Mouse (Mus musculus): ENCODE data around the gene Lnx1. TPM values are rescaled to one million over a fixed set of nuclear protein-coding genes. Genes with fewer than 3 reads are reported as not detected.

Lnx1 gene
- polyA plus RNA-seq, 1 experiment: not detected

- H3K4me1 ChIP-seq (ENCODE audit: control insufficient read depth, insufficient read depth, low read length): peaks cover 4% of the 10 kb centered on the region; the same call in 1 of the 2 replicates
- H3K27ac ChIP-seq (ENCODE audit: insufficient read depth, low read length): peak overlapping the region; percentile 35
- H3K4me3 ChIP-seq (ENCODE audit: insufficient read depth, low read length): no peak overlapping the region
- no peak for TF ChIP-seq CTCF (IDR thresholded peaks at IDR 0.05; ENCODE audit: borderline replicate concordance, insufficient read depth, low read length)
- no peak for TF ChIP-seq POLR2A (IDR thresholded peaks at IDR 0.05; ENCODE audit: low read depth, low read length)
These were observed 40.8 kb downstream of the Lnx1 start for GRCm38 (mm10) chr5:74661734-74662560.

- H3K4me1 ChIP-seq (ENCODE audit: control insufficient read depth, insufficient read depth, low read length): peaks cover 4% of the 10 kb centered on the region; the same call in 1 of the 2 replicates
- no peak overlapping the region for H3K27ac ChIP-seq (ENCODE audit: insufficient read depth, low read length)
- TF ChIP-seq POLR2A (IDR thresholded peaks at IDR 0.05; ENCODE audit: low read depth, low read length) (no peak), CTCF (IDR thresholded peaks at IDR 0.05; ENCODE audit: borderline replicate concordance, insufficient read depth, low read length) (no peak)
- H3K4me3 ChIP-seq (ENCODE audit: insufficient read depth, low read length): no peak overlapping the region
These were observed 42.9 kb downstream of the Lnx1 start for GRCm38 (mm10) chr5:74659856-74660255.

- no peak for TF ChIP-seq CTCF (IDR thresholded peaks at IDR 0.05; ENCODE audit: borderline replicate concordance, insufficient read depth, low read length)
- no peak overlapping the region for H3K4me3 ChIP-seq (ENCODE audit: insufficient read depth, low read length)
These were observed 43.4 kb downstream of the Lnx1 start for GRCm38 (mm10) chr5:74659281-74659680.

GRCm38 (mm10) chr5:74657930-74658329, 44.8 kb downstream of the Lnx1 start:
- TF ChIP-seq CTCF (IDR thresholded peaks at IDR 0.05; ENCODE audit: borderline replicate concordance, insufficient read depth, low read length) (no peak), POLR2A (IDR thresholded peaks at IDR 0.05; ENCODE audit: low read depth, low read length) (no peak)
- Histone ChIP-seq H3K4me3 (ENCODE audit: insufficient read depth, low read length) (no peak overlapping the region), H3K27ac (ENCODE audit: insufficient read depth, low read length) (no peak overlapping the region; the same call in 1 of the 2 replicates), H3K4me1 (ENCODE audit: control insufficient read depth, insufficient read depth, low read length) (peaks cover 4% of the 10 kb centered on the region; the same call in 1 of the 2 replicates)

More at GRCm38 (mm10) chr5:74659281-74659680, 43.4 kb downstream of the Lnx1 start:
- Histone ChIP-seq H3K4me1 (ENCODE audit: control insufficient read depth, insufficient read depth, low read length) (peaks cover 4% of the 10 kb centered on the region; the same call in 1 of the 2 replicates), H3K27ac (ENCODE audit: insufficient read depth, low read length) (no peak overlapping the region)

GRCm38 (mm10) chr5:74656410-74656809, 46.3 kb downstream of the Lnx1 start:
- Histone ChIP-seq H3K27ac (ENCODE audit: insufficient read depth, low read length) (no peak overlapping the region), H3K4me3 (ENCODE audit: insufficient read depth, low read length) (no peak overlapping the region), H3K4me1 (ENCODE audit: control insufficient read depth, insufficient read depth, low read length) (no peaks in the 10 kb centered on the region)
- TF ChIP-seq POLR2A (IDR thresholded peaks at IDR 0.05; ENCODE audit: low read depth, low read length): no peak
- no peak for TF ChIP-seq CTCF (IDR thresholded peaks at IDR 0.05; ENCODE audit: borderline replicate concordance, insufficient read depth, low read length)

GRCm38 (mm10) chr5:74654527-74654926, 48.2 kb downstream of the Lnx1 start:
- H3K4me3 ChIP-seq (ENCODE audit: insufficient read depth, low read length): no peak overlapping the region
- no peak for TF ChIP-seq POLR2A (IDR thresholded peaks at IDR 0.05; ENCODE audit: low read depth, low read length)
- TF ChIP-seq CTCF (IDR thresholded peaks at IDR 0.05; ENCODE audit: borderline replicate concordance, insufficient read depth, low read length): no peak
- H3K4me1 ChIP-seq (ENCODE audit: control insufficient read depth, insufficient read depth, low read length): no peaks in the 10 kb centered on the region
- H3K27ac ChIP-seq (ENCODE audit: insufficient read depth, low read length): peak overlapping the region; percentile 66

- H3K27ac ChIP-seq (ENCODE audit: insufficient read depth, low read length): peak overlapping the region; percentile 66
- H3K4me1 ChIP-seq (ENCODE audit: control insufficient read depth, insufficient read depth, low read length): no peaks in the 10 kb centered on the region
- no peak for TF ChIP-seq POLR2A (IDR thresholded peaks at IDR 0.05; ENCODE audit: low read depth, low read length)
- no peak for TF ChIP-seq CTCF (IDR thresholded peaks at IDR 0.05; ENCODE audit: borderline replicate concordance, insufficient read depth, low read length)
- no peak overlapping the region for H3K4me3 ChIP-seq (ENCODE audit: insufficient read depth, low read length)
These were observed 48.9 kb downstream of the Lnx1 start for GRCm38 (mm10) chr5:74653766-74654165.

- no peak overlapping the region for H3K4me3 ChIP-seq (ENCODE audit: insufficient read depth, low read length)
- TF ChIP-seq CTCF (IDR thresholded peaks at IDR 0.05; ENCODE audit: borderline replicate concordance, insufficient read depth, low read length) (no peak), POLR2A (IDR thresholded peaks at IDR 0.05; ENCODE audit: low read depth, low read length) (no peak)
- H3K4me1 ChIP-seq (ENCODE audit: control insufficient read depth, insufficient read depth, low read length): no peaks in the 10 kb centered on the region
- H3K27ac ChIP-seq (ENCODE audit: insufficient read depth, low read length): no peak overlapping the region
These were observed 53.6 kb downstream of the Lnx1 start for GRCm38 (mm10) chr5:74649122-74649521.

- TF ChIP-seq CTCF (IDR thresholded peaks at IDR 0.05; ENCODE audit: borderline replicate concordance, insufficient read depth, low read length) (no peak), POLR2A (IDR thresholded peaks at IDR 0.05; ENCODE audit: low read depth, low read length) (no peak)
- no peak overlapping the region for H3K4me3 ChIP-seq (ENCODE audit: insufficient read depth, low read length)
- H3K4me1 ChIP-seq (ENCODE audit: control insufficient read depth, insufficient read depth, low read length): no peaks in the 10 kb centered on the region
- H3K27ac ChIP-seq (ENCODE audit: insufficient read depth, low read length): no peak overlapping the region
These were observed 54.5 kb downstream of the Lnx1 start for GRCm38 (mm10) chr5:74648216-74648615.

- TF ChIP-seq POLR2A (IDR thresholded peaks at IDR 0.05; ENCODE audit: low read depth, low read length) (no peak), CTCF (IDR thresholded peaks at IDR 0.05; ENCODE audit: borderline replicate concordance, insufficient read depth, low read length) (no peak)
- no peak overlapping the region for H3K27ac ChIP-seq (ENCODE audit: insufficient read depth, low read length)
- no peaks in the 10 kb centered on the region for H3K4me1 ChIP-seq (ENCODE audit: control insufficient read depth, insufficient read depth, low read length)
- no peak overlapping the region for H3K4me3 ChIP-seq (ENCODE audit: insufficient read depth, low read length)
These were observed 55.1 kb downstream of the Lnx1 start for GRCm38 (mm10) chr5:74647584-74647984.

Measured in embryonic fibroblast, embryonic 13.5 days (primary cell).